Mouse (Mus musculus): ENCODE measurements around the gene Pcgf3. TPM values are rescaled to one million over a fixed set of nuclear protein-coding genes. Genes with fewer than 3 reads are reported as not detected.

Gene Pcgf3
- total RNA-seq (2021) = 10 to 100 TPM; 58.0 to 61.6 TPM
- long read RNA-seq, experiment 1, full-length matches to known transcripts = 24 of 39 reads
- long read RNA-seq, experiment 1, partial matches to known transcripts = 13 of 39 reads
- long read RNA-seq, experiment 1, other reads (novel, unspliced or antisense) = 2 of 39 reads
- long read RNA-seq, experiment 2, full-length matches to known transcripts = 17 of 38 reads
- long read RNA-seq, experiment 2, partial matches to known transcripts = 18 of 38 reads
- long read RNA-seq, experiment 2, other reads (novel, unspliced or antisense) = 3 of 38 reads

- peak; percentile 97 for DNase-seq
Measured at GRCm38 (mm10) chr5:108461082-108462065, at the start of gene Pcgf3. Gene Pcgf3 (plus strand): TSS chr5:108461232.

GRCm38 (mm10) chr5:108414711-108415110 lies 46.3 kb upstream of the Pcgf3 start:
- DNase-seq = no peak

GRCm38 (mm10) chr5:108422741-108423140 lies 38.3 kb upstream of the Pcgf3 start:
- DNase-seq = no peak

GRCm38 (mm10) chr5:108423427-108423826 lies 37.6 kb upstream of the Pcgf3 start:
- no peak for DNase-seq

- peak; percentile 33 for DNase-seq
Measured at GRCm38 (mm10) chr5:108427186-108427585, 33.8 kb upstream of the Pcgf3 start.

- DNase-seq = no peak
Measured at GRCm38 (mm10) chr5:108431196-108431595, 29.8 kb upstream of the Pcgf3 start.

- peak; percentile 92 for DNase-seq
Measured at GRCm38 (mm10) chr5:108433804-108434587, 27.0 kb upstream of the Pcgf3 start, which contains the start of gene Atp5k. Gene Atp5k (minus strand): TSS chr5:108434448.

- no peak for DNase-seq
Measured at GRCm38 (mm10) chr5:108436101-108436500, 24.9 kb upstream of the Pcgf3 start.

- DNase-seq = no peak
Measured at GRCm38 (mm10) chr5:108446973-108447372, 14.1 kb upstream of the Pcgf3 start.

GRCm38 (mm10) chr5:108447857-108448256 lies 13.2 kb upstream of the Pcgf3 start:
- no peak for DNase-seq

GRCm38 (mm10) chr5:108448785-108449668 lies 12.0 kb upstream of the Pcgf3 start, which contains the start of gene Mfsd7a:
Gene Mfsd7a (minus strand): TSS chr5:108448891.
- DNase-seq = peak; percentile 62

- no peak for DNase-seq
Measured at GRCm38 (mm10) chr5:108450837-108451540, 10.0 kb upstream of the Pcgf3 start.

- DNase-seq = no peak
Measured at GRCm38 (mm10) chr5:108451611-108452010, 9.4 kb upstream of the Pcgf3 start.

- DNase-seq = no peak
Measured at GRCm38 (mm10) chr5:108452422-108452821, 8.6 kb upstream of the Pcgf3 start.

GRCm38 (mm10) chr5:108454094-108454493 lies 6.9 kb upstream of the Pcgf3 start:
- DNase-seq = no peak

- no peak for DNase-seq
Measured at GRCm38 (mm10) chr5:108458706-108459105, 2.3 kb upstream of the Pcgf3 start.

- DNase-seq = no peak
Measured at GRCm38 (mm10) chr5:108460461-108460860, 571 bp upstream of the Pcgf3 start.

GRCm38 (mm10) chr5:108462446-108462845 lies 1.4 kb downstream of the Pcgf3 start:
- no peak for DNase-seq

- DNase-seq = no peak
Measured at GRCm38 (mm10) chr5:108465131-108465891, 4.3 kb downstream of the Pcgf3 start.

- no peak for DNase-seq
Measured at GRCm38 (mm10) chr5:108466647-108467046, 5.6 kb downstream of the Pcgf3 start.

Data from gastrocnemius, postnatal 10 days (tissue).